11 mouse cellular contexts compared by ENCODE assay signal in genomic region chr7:110668756-110669155, GRCm38 (mm10). TPM values are rescaled to one million over a fixed set of nuclear protein-coding genes. Genes with fewer than 3 reads are reported as not detected.
DNase-seq lines count a peak whose midpoint lies in the region; ATAC-seq lines count a peak whose summit lies in the region.
"Had no signal": no experiment of that assay in that cellular context is flagged by ENCODE, and none has a peak within 500 bp of the region (broad histone marks: within the 10 kb centered on the region; RNA-seq: fewer than 3 reads in every experiment).

No protein-coding gene starts in this region.

- peaks cover 15% of the 10 kb centered on the region for H3K4me1 ChIP-seq in heart, embryonic 13.5 days
- H3K4me1 ChIP-seq in limb, embryonic 10.5 days = no peaks in the 10 kb centered on the region
- H3K4me1 ChIP-seq: liver, embryonic 12.5 days; neural tube, embryonic 12.5 days had no signal

- peak overlapping the region; percentile 54 for H3K27ac ChIP-seq in heart, embryonic 13.5 days (replicated peaks)
- H3K27ac ChIP-seq in limb, embryonic 10.5 days = no peak overlapping the region
- H3K27ac ChIP-seq: liver, embryonic 12.5 days; neural tube, embryonic 12.5 days had no signal

- H3K9me3 ChIP-seq in heart, embryonic 13.5 days = no peaks in the 10 kb centered on the region
- no peaks in the 10 kb centered on the region for H3K9me3 ChIP-seq in limb, embryonic 10.5 days (replicated peaks)
- H3K9me3 ChIP-seq: liver, embryonic 12.5 days; neural tube, embryonic 12.5 days had no signal

- no peak overlapping the region for H3K9ac ChIP-seq in heart, embryonic 13.5 days
- H3K9ac ChIP-seq: liver, embryonic 12.5 days; neural tube, embryonic 12.5 days had no signal

- no peaks in the 10 kb centered on the region for H3K36me3 ChIP-seq in heart, embryonic 13.5 days
- H3K36me3 ChIP-seq in limb, embryonic 10.5 days = no peaks in the 10 kb centered on the region
- H3K36me3 ChIP-seq: liver, embryonic 12.5 days; neural tube, embryonic 12.5 days had no signal

- H3K27me3 ChIP-seq in heart, embryonic 13.5 days (replicated peaks) = no peaks in the 10 kb centered on the region
- H3K27me3 ChIP-seq in limb, embryonic 10.5 days (ENCODE audit: low read depth, poor library complexity, severe bottlenecking) = no peaks in the 10 kb centered on the region
- H3K27me3 ChIP-seq: liver, embryonic 12.5 days; neural tube, embryonic 12.5 days had no signal

- H3K4me3 ChIP-seq in heart, embryonic 13.5 days = no peak overlapping the region
- H3K4me3 ChIP-seq in limb, embryonic 10.5 days = no peak overlapping the region
- H3K4me3 ChIP-seq: liver, embryonic 12.5 days; neural tube, embryonic 12.5 days had no signal

- peak; percentile 56 for DNase-seq in kidney, adult 9 months
- no peak for DNase-seq in kidney, adult 8-10 months
- peak; percentile 36 for DNase-seq in cerebellum, adult 9-10 months
- DNase-seq in limb, embryonic 10.5 days (ENCODE audit: low spot score) = peak; percentile 23
- no peak for DNase-seq in thymus, postnatal 4 days
- no peak for DNase-seq in testis, postnatal 14 days (ENCODE audit: low spot score)
- DNase-seq in embryo, embryonic 10 days (ENCODE audit: low spot score) = no peak
- DNase-seq: gastrocnemius, postnatal 36 days had no signal

- ATAC-seq in heart, embryonic 13.5 days (ENCODE audit: extremely low read depth, insufficient number of reproducible peaks, low FRiP score, low TSS enrichment) = no peak
- ATAC-seq: liver, embryonic 12.5 days had no signal

- no peak overlapping the region for H3K4me2 ChIP-seq in heart, embryonic 13.5 days
- H3K4me2 ChIP-seq: liver, embryonic 12.5 days; neural tube, embryonic 12.5 days had no signal

- WGBS in heart, embryonic 13.5 days = 37% methylated on average over 5 of the region's 5 CpGs
- 64% methylated on average over 5 of the region's 5 CpGs for WGBS in limb, embryonic 10.5 days

RNA-seq across cellular contexts. Expression of gene Adm, which starts 41.3 kb away (rescaled TPM):
- polyA plus RNA-seq in heart, embryonic 13.5 days (2015; fragmentation: Nextera tagmentation; extraction: Ambion mirVana) = 9.8 and 12.0 TPM in 2 replicates
- 1.3 and 1.6 TPM in 2 replicates for polyA plus RNA-seq in limb, embryonic 10.5 days (2016; fragmentation: Nextera tagmentation; extraction: Ambion mirVana)

RNA-seq across cellular contexts. Expression of gene Sbf2, which starts 54.0 kb away (rescaled TPM):
- polyA plus RNA-seq in heart, embryonic 13.5 days (2015; fragmentation: Nextera tagmentation; extraction: Ambion mirVana) = 25.7 and 26.6 TPM in 2 replicates
- polyA plus RNA-seq in limb, embryonic 10.5 days (2016; fragmentation: Nextera tagmentation; extraction: Ambion mirVana) = 26.8 and 28.7 TPM in 2 replicates

Comparison
In these comparisons a context has a peak if more than half of its experiments do, and no peak if none do; other contexts are left out.
1. DNase-seq: peak in kidney, adult 9 months (single experiment), cerebellum, adult 9-10 months (single experiment) and limb, embryonic 10.5 days (single experiment); none in kidney, adult 8-10 months (0 of 2), thymus, postnatal 4 days (single experiment), testis, postnatal 14 days (single experiment) and embryo, embryonic 10 days (single experiment).